Mouse (Mus musculus) liver, embryonic 11.5 days (tissue): ENCODE measurements at regions not wholly inside any gene's neighbourhood (a gene's known extent, or its start where the extent isn't known, plus 50 kb on each side); places are given as distances from the start of the nearest gene placed in this dataset.

Experiments used
- ATAC-seq: fragments of 200-750 bp; cut with Nextera tagmentation; replicated peaks from 2 replicates; pipeline ENCODE4 v1.8.0; 2017; ENCODE audit warnings: moderate number of reproducible peaks, mild to moderate bottlenecking, moderate TSS enrichment, moderate library complexity; ENCODE audit not compliant: low FRiP score
- DNase-seq: peaks from one replicate; pipeline ENCODE4 v3.0.0-alpha.2; 2017; ENCODE audit warnings: low spot score
- H3K27ac ChIP-seq: fragments of 300-500 bp; sonication (generic); 2 replicates; pipeline ENCODE4 v1.5.1; 2014; ENCODE audit warnings: mild to moderate bottlenecking, low read depth, low read length, control low read depth
- H3K27me3 ChIP-seq: fragments of 300-500 bp; sonication (generic); replicated peaks from 2 replicates; pipeline ENCODE4 v1.6.1; 2014; ENCODE audit warnings: low read length, mixed read lengths; ENCODE audit not compliant: control insufficient read depth, insufficient read depth
- H3K36me3 ChIP-seq: fragments of 300-500 bp; sonication (generic); 2 replicates; pipeline ENCODE4 v1.6.1; 2014; ENCODE audit warnings: mild to moderate bottlenecking, low read length, moderate library complexity, mixed read lengths; ENCODE audit not compliant: control insufficient read depth, insufficient read depth
- H3K4me1 ChIP-seq: fragments of 300-500 bp; sonication (generic); replicated peaks from 2 replicates; pipeline ENCODE4 v1.6.1; 2014; ENCODE audit warnings: low read length, mixed read lengths; ENCODE audit not compliant: control insufficient read depth, insufficient read depth
- H3K4me2 ChIP-seq: fragments of 300-500 bp; sonication (generic); 2 replicates; pipeline ENCODE4 v1.6.1; 2014; ENCODE audit warnings: mild to moderate bottlenecking, control low read depth, moderate library complexity
- H3K4me3 ChIP-seq: fragments of 300-500 bp; sonication (generic); 2 replicates; pipeline ENCODE4 v1.5.1; 2014; ENCODE audit warnings: low read depth, low read length, control low read depth
- H3K9ac ChIP-seq: fragments of 300-500 bp; sonication (generic); 2 replicates; pipeline ENCODE4 v1.6.1; 2014; ENCODE audit warnings: low read depth, low read length, control low read depth
- H3K9me3 ChIP-seq: fragments of 300-500 bp; sonication (generic); 2 replicates; pipeline ENCODE4 v1.6.1; 2016; ENCODE audit warnings: low read length, inconsistent platforms, mixed read lengths; ENCODE audit not compliant: control insufficient read depth
- WGBS: fragments of 180-500 bp; shearing (Covaris S2); extraction: QIAGEN DNeasy Blood & Tissue Kit; methylation state at CpG from one replicate; pipeline ENCODE4 v1.1.7; 2014; 5-methylcytosine and 5-hydroxymethylcytosine counted together

DNA sequence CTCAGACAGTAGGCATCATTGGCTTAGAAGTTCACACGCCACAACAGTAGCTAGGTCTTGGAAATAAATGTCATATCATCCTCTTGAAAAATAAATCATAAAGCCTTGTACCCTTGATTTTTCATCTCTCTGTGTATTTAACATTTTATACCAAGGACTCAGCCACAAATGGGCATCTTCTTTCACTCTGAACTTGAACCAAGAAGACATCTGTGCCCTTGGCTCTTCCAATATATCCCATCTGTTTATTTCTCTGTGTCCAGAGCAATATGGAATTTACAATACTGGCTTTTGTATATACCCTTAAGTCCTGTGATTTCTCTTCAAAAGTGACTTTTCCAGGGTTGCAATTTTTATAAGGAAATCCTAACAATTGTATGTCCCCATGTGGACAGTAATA is 222.7 kb downstream of the Tox3 start:
- DNase-seq (no peak), ATAC-seq (no peak)
- WGBS = 80% methylated on average over 1 of the region's 1 CpGs
- Histone ChIP-seq H3K4me1 (no peaks in the 10 kb centered on the region), H3K9ac (no peak overlapping the region), H3K9me3 (no peaks in the 10 kb centered on the region), H3K4me2 (no peak overlapping the region), H3K27me3 (no peaks in the 10 kb centered on the region), H3K27ac (no peak overlapping the region), H3K4me3 (no peak overlapping the region), H3K36me3 (no peaks in the 10 kb centered on the region)

DNA sequence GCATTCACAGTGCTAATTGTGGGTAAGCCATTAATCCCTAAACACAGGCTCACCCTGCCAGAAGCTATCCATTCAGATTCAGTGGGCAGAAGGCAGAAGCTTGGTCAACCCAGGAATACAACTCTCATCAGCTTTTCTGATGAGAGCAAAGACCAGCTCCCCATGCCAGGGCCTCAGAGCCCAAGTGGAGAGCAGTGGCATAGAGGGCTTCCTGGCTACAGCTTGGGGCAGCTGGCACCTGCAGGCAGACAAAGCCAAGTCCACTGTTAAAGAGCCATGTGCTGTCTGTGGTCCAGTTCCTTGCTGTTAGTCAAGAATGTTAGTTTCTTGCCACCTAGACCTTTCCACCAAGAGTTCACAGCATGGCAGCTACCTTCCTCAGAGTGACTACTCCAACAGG is 225.0 kb downstream of the Tox3 start:
- DNase-seq (no peak), ATAC-seq (no peak)
- no peaks in the 10 kb centered on the region for H3K36me3 ChIP-seq
- no peaks in the 10 kb centered on the region for H3K9me3 ChIP-seq
- H3K9ac ChIP-seq = no peak overlapping the region
- no peak overlapping the region for H3K4me3 ChIP-seq
- H3K27me3 ChIP-seq = no peaks in the 10 kb centered on the region
- H3K27ac ChIP-seq = no peak overlapping the region
- no peaks in the 10 kb centered on the region for H3K4me1 ChIP-seq
- H3K4me2 ChIP-seq = no peak overlapping the region

DNA sequence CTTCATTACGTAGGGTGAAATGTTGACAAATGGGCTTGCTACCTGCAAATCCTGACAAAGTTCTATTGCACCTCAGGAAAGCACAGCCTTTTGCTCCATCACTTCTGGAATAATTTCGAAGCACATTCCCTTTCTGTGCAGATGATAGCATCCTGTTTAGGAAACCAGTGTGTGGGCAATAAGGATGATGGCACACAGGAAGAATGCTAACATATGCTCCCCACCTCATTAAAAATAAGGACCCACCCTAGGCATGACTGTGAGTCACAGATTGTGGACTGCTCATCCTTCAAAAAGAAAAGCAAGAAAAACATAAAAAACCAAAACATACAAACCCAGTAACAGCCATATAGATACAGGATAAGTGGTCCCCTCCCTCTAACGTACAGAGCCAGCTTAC is 226.2 kb downstream of the Tox3 start:
- Histone ChIP-seq H3K4me1 (no peaks in the 10 kb centered on the region), H3K4me2 (no peak overlapping the region), H3K9me3 (no peaks in the 10 kb centered on the region), H3K36me3 (no peaks in the 10 kb centered on the region), H3K27me3 (no peaks in the 10 kb centered on the region), H3K9ac (no peak overlapping the region), H3K27ac (no peak overlapping the region), H3K4me3 (no peak overlapping the region)
- ATAC-seq (no peak), DNase-seq (no peak)
- WGBS = 68% methylated on average over 3 of the region's 3 CpGs

DNA sequence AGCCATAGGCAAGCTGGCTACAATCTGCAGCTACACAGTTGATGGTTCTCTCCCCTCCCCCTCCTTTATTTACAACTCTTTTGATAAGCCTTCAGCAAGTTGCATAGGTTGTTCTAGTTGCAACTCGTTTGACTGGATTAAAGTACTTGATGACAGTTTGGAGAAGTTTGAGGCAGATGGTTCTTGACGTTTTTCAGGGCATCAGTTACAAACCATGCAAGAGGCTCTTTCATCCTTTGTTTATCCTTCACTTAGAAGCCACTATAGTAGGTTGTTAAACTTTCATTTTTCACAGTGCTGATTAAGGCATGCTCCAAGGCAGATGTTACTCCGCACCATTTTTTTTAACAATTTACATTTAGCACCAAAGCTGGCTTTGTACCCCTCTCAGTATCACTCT is 227.1 kb downstream of the Tox3 start:
- H3K4me2 ChIP-seq = no peak overlapping the region
- WGBS = 25% methylated on average over 3 of the region's 3 CpGs
- H3K4me3 ChIP-seq = no peak overlapping the region
- DNase-seq = no peak
- no peaks in the 10 kb centered on the region for H3K27me3 ChIP-seq
- H3K27ac ChIP-seq = no peak overlapping the region
- no peak for ATAC-seq
- H3K4me1 ChIP-seq = no peaks in the 10 kb centered on the region
- no peaks in the 10 kb centered on the region for H3K9me3 ChIP-seq
- H3K36me3 ChIP-seq = no peaks in the 10 kb centered on the region
- H3K9ac ChIP-seq = no peak overlapping the region

DNA sequence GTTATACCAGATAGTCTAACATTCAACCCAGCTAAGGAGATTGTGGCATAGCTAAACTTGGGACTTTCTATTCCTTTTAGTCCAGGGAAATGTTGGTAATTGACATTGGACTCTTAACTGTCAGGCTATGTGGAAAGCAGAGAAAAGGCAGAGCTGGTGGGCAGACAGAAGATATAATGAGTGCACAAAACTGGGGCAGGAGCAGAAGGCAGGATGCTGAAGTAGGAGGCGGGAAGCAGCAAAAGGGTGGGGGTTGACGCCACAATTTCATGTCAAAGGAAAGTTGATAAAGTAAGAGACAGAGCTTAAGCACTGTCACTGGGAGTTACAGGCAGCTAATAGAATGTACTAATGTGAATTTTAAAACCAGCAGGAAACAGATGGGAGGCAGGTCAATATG is 232.7 kb downstream of the Tox3 start:
- 66% methylated on average over 2 of the region's 2 CpGs for WGBS
- no peaks in the 10 kb centered on the region for H3K4me1 ChIP-seq
- ATAC-seq (no peak), DNase-seq (no peak)
- no peaks in the 10 kb centered on the region for H3K36me3 ChIP-seq
- no peak overlapping the region for H3K4me3 ChIP-seq
- no peaks in the 10 kb centered on the region for H3K27me3 ChIP-seq
- no peak overlapping the region for H3K9ac ChIP-seq
- H3K4me2 ChIP-seq = no peak overlapping the region
- no peaks in the 10 kb centered on the region for H3K9me3 ChIP-seq
- H3K27ac ChIP-seq = no peak overlapping the region

DNA sequence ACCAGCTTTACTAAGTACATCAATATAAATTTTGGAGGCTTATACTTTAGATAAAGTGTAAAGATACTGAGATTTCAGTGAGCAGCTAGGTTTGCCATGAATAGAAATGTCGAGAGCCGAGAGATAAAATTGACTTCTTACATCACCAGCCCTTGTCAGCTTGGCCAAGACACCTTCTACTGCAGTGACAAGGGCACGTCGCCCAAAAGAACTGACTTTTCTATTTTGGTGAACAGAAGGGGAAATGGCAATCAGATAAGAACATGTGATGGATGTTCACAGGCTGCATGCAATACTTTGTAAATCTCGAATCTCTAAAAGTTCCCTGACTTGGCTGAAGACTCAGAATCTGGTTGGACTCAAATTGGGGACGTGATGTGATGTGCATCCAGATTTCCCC is 247.6 kb downstream of the Tox3 start:
- 54% methylated on average over 6 of the region's 6 CpGs for WGBS
- Histone ChIP-seq H3K4me1 (no peaks in the 10 kb centered on the region), H3K9ac (no peak overlapping the region), H3K4me3 (no peak overlapping the region), H3K9me3 (peaks cover 2% of the 10 kb centered on the region; the same call in 1 of the 2 replicates), H3K4me2 (no peak overlapping the region), H3K27me3 (no peaks in the 10 kb centered on the region), H3K27ac (no peak overlapping the region), H3K36me3 (no peaks in the 10 kb centered on the region)
- DNase-seq = no peak
- ATAC-seq = no peak

DNA sequence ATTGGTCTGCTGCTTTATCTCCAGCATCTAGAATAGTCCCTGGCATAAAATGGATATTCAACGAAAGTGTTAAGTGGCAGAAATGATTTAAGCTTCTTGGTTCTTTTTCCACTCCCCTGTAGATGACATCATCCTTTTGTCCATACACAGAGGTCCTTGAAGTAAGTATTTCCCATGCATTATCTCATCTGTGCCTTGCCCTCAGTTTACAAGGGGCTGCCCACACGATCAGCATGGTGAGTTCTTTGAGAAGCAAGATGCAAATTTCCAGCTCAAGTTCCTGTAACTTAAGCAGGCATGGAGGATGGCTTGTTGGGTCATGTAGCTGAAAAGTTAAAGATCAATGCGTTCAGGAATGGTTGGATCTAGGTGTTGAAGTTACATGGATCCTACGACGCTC is 265.5 kb downstream of the Tox3 start:
- Histone ChIP-seq H3K27me3 (no peaks in the 10 kb centered on the region), H3K4me3 (no peak overlapping the region), H3K36me3 (no peaks in the 10 kb centered on the region), H3K27ac (no peak overlapping the region), H3K9me3 (0 out of 2 replicates have a peak, but pooled peaks cover 3% of the 10 kb centered on the region), H3K4me2 (no peak overlapping the region), H3K9ac (no peak overlapping the region), H3K4me1 (no peaks in the 10 kb centered on the region)
- WGBS = 72% methylated on average over 5 of the region's 5 CpGs
- ATAC-seq (no peak), DNase-seq (no peak)

DNA sequence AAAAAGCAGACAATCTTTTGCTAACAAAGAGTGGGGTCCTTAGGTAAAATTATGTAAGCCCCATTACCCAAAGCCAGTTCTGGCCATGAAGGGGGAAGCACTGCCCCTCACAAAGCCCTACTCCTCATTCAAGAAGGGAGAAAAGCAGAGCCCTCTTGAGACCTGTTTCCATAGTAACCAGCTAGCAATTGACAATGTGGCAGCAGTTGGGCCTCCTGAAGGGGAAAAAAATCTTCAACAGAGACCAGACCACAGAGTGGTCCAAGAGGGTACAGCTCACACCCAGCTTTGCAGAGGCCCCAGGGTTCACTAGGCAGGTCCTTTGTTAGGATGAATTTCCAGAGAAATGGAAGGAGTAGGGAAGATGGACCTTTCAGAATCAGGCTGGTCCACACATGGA is 271.8 kb downstream of the Tox3 start:
- no peaks in the 10 kb centered on the region for H3K4me1 ChIP-seq
- DNase-seq (no peak), ATAC-seq (no peak)
- no peaks in the 10 kb centered on the region for H3K27me3 ChIP-seq
- no peak overlapping the region for H3K4me3 ChIP-seq
- no peak overlapping the region for H3K9ac ChIP-seq
- H3K36me3 ChIP-seq = no peaks in the 10 kb centered on the region
- no peaks in the 10 kb centered on the region for H3K9me3 ChIP-seq
- no peak overlapping the region for H3K4me2 ChIP-seq
- no peak overlapping the region for H3K27ac ChIP-seq

DNA sequence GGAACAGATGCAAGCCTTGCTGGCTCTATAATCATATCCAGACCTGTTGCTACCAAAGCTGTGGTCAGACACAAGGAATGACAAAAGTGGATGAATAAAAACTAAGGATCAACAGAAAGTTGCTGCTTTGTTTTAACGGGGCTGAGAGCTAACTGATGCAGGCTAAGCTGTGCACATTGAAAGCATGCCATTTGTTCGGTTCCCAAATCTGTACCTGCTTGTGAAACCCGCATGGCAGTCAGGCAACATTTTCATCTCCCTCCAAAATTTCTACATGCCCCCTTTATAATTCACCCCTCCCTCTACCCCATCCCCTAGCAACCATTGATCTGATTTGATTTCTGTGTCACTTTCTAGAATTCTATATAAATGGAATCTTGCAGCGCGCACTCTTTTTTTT is 272.3 kb downstream of the Tox3 start:
- Histone ChIP-seq H3K27me3 (no peaks in the 10 kb centered on the region), H3K27ac (no peak overlapping the region), H3K4me2 (no peak overlapping the region), H3K9me3 (no peaks in the 10 kb centered on the region), H3K9ac (no peak overlapping the region), H3K36me3 (no peaks in the 10 kb centered on the region), H3K4me1 (no peaks in the 10 kb centered on the region), H3K4me3 (no peak overlapping the region)
- DNase-seq (no peak), ATAC-seq (no peak)
- 88% methylated on average over 5 of the region's 5 CpGs for WGBS
